Comparison of ENCODE assay signal across 23 mouse cellular contexts in the genomic region with DNA sequence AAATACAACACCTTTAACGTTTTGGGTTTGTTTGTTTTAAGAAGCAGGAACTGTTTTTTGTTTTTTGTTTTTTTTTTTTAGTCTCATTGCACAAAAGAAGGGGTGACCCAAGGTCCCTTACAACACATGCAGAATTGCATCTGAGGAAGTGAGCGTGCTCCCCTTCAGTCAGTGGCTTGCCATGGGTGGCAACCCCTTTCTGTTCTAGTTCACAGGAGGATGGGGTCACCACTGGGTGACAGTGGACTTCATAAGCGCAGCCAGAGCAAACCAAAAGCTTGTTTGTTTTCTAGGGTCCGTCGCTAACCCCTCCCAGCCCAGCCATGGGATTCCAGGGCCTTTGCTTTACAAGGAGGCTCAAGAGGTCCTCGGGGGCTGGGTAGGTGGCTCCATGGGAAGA. TPM values are rescaled to one million over a fixed set of nuclear protein-coding genes. Genes with fewer than 3 reads are reported as not detected.
"Had no signal": no experiment of that assay in that cellular context is flagged by ENCODE, and none has a peak within 500 bp of the region (broad histone marks: within the 10 kb centered on the region; RNA-seq: fewer than 3 reads in every experiment).

No protein-coding gene starts in this region.

- H3K27me3 ChIP-seq: limb, embryonic 13.5 days; liver, embryonic 15.5 days; neural tube, embryonic 13.5 days had no signal

- H3K9me3 ChIP-seq: limb, embryonic 10.5 days; limb, embryonic 13.5 days; liver, embryonic 15.5 days; megakaryocyte, embryonic 14.5 days; neural tube, embryonic 13.5 days had no signal

- H3K27ac ChIP-seq: layer of hippocampus, adult 2 months; limb, embryonic 10.5 days; limb, embryonic 13.5 days; liver, embryonic 15.5 days; neural tube, embryonic 13.5 days had no signal

- H3K4me1 ChIP-seq: neural tube, embryonic 13.5 days had no signal

- H3K9ac ChIP-seq: limb, embryonic 13.5 days; liver, embryonic 15.5 days; neural tube, embryonic 13.5 days had no signal

- H3K4me3 ChIP-seq: layer of hippocampus, adult 2 months; limb, embryonic 10.5 days; limb, embryonic 13.5 days; liver, embryonic 15.5 days; megakaryocyte, embryonic 14.5 days; myocyte; neural tube, embryonic 13.5 days had no signal

- DNase-seq: kidney, adult 18-20 months; kidney, adult 9 months; kidney, postnatal 25 days; layer of hippocampus, adult 9-11 months; lung, adult 2 months; lung, postnatal 14 days; lung, postnatal 4 days; midbrain, embryonic 14.5 days; retina, postnatal 1 day; thymus, adult 18-20 months; thymus, postnatal 36 days had no signal

- H3K36me3 ChIP-seq: limb, embryonic 10.5 days; limb, embryonic 13.5 days; liver, embryonic 15.5 days; neural tube, embryonic 13.5 days had no signal

- ATAC-seq: intestine, embryonic 16.5 days had no signal

- H3K4me2 ChIP-seq: limb, embryonic 13.5 days; liver, embryonic 15.5 days; midbrain, embryonic 11.5 days; neural tube, embryonic 13.5 days had no signal

RNA-seq across cellular contexts. Expression of gene Cd247, which starts 56.9 kb away (rescaled TPM):
- total RNA-seq: layer of hippocampus, adult 2 months; layer of hippocampus, postnatal 25 days; left cerebral cortex, adult 18-20 months; left cerebral cortex, postnatal 25 days had no signal
- polyA plus RNA-seq: myocyte had no signal
